Mouse (Mus musculus): ENCODE measurements at regions not wholly inside any gene's neighbourhood (a gene's known extent, or its start where the extent isn't known, plus 50 kb on each side); places are given as distances from the start of the nearest gene placed in this dataset.

DNA sequence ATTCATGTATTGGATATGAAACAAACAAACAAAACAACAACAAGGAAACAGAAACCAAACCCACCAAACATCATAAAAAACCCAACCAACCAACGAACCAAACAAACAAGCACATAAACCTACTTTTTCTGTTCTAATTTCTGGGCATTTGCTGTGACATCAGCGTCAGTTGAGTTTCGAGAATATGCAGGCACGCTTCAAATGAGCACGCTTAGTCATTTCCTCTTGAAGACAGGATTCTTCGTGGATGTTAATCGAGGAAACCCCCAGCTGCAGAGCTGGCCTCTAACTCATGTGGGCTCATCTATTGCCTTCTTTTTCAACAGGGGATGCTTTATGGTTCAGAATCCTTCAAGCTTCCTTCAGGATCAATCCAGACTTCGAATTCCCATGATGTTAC, 187.0 kb downstream of the Gm7489 start:
- TF ChIP-seq CTCF (IDR thresholded peaks at IDR 0.05; ENCODE audit: low read depth) (no peak), EP300 (IDR thresholded peaks at IDR 0.05; ENCODE audit: low read depth) (no peak)
